Mouse (Mus musculus) R1 (cell line): ENCODE data around the gene Psma4.
A peak's percentile ranks its signal among the peaks of the same experiment; 100 is the strongest.
"Not testable (repeated sequence)": the region's sequence is repeated elsewhere in the genome, so short reads cannot be mapped to it uniquely, and the experiment has no call there.

ENCODE experiments used
- DNase-seq: peaks from one replicate; pipeline ENCODE4 v3.0.0-alpha.2; 2018; ENCODE audit warnings: low read depth, low spot score

Psma4 gene

GRCm38 (mm10) chr9:54950575-54951321, at the start of gene Psma4, which contains the start of gene AY074887:
TSS of gene Psma4 (plus strand) at chr9:54950790.
TSS of gene AY074887 (minus strand) at chr9:54950998.
- DNase-seq: peak; percentile 96

DNA sequence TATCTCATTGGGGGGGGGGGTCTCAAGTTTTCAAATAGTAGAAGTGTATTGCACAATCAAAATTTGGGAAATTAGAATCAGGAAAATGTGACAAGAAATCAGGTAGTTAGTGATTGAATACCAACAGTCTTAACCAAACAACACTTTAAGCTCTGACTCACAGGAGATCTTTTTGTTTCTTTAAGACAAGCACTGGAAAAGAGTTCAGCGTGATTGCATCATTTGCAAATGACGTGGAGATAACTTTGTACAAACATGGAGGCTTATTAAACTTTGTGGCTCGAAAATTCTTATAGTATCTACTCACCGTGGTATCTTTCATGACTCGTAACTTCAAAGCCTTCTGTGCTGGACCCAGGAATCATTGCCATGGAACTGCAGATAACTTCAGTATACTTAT, 41.1 kb upstream of the Psma4 start:
- DNase-seq: no peak

GRCm38 (mm10) chr9:54915576-54915975, 35.0 kb upstream of the Psma4 start:
- no peak for DNase-seq

DNA sequence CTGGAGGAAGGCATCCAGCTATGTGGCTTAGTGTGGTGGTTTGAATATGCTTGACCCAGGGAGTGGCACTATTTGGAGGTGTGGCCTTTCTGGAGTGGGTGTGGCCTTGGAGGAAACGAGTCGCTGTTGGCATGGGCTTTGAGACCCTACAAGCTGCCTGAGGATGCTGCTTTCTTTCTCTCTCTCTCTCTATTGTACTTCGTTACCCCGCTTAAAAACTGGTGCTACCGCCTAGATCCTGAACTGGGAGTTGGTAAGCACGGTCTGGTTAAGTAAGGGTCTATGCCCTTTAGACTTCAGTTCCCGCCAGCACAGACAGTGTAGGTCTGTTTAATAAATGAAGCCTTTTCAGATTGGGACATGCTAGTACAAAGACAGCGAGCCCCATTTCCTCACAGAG, 34.2 kb upstream of the Psma4 start:
- peak; percentile 61 for DNase-seq

DNA sequence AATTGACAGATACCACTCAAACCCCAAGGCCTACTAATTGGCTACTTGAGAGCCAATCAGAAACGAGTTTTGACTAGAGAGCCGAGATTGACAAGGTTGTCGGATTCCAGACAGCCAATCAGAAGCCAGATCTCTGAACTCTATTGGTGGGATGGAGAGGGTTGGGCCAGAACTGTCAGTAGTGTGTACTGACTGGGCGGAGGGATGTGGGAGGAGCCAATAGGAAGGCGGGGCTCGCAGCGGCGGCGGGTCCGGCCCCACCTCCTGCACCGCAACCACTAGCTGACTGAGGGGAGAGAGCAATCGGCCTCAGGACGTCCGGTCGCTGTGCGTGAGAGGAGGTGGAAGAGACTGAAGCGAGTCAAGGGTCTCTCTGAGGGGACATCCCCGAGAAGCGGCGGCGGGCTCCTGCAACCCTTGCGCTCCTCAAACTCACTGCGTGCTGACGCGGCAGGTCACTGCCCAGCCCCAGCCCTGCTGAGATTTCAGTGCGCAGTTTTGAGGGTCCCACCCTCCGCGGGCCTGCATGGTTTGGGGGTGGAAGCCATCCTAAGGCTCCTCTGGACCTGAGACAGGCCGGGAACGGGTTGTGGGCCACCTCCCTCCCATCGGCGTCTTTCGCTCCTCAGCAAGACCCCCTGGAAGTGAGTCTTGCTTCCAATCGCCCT, 33.4 kb upstream of the Psma4 start, which contains the start of gene Hykk:
Gene Hykk (plus strand): TSS at position 274 of the 668 bp plus-strand sequence.
- peak; percentile 100 for DNase-seq

- DNase-seq: no peak
Measured at GRCm38 (mm10) chr9:54918191-54918590, 32.4 kb upstream of the Psma4 start.

- no peak for DNase-seq
Measured at GRCm38 (mm10) chr9:54918781-54919180, 31.8 kb upstream of the Psma4 start.

DNA sequence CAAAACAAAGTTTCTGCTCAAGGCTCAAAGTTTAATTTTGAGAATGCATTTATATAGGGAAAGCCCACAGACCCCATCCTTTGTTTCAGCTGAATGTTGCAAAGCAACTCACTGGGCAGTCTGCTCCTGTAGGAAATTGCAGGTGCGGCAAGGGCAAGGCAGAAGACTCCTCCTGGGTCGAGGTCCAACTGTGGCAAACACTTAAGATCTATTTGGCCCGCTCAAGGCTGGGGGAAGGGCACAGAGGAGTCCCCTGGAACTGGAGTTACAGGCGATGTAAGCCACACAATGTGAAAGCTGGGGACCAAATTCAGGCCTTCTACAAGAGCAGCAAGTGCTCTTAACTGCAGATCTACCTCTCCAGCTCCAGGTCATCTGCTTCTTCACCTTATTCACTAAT, 30.6 kb upstream of the Psma4 start:
- no peak for DNase-seq

DNA sequence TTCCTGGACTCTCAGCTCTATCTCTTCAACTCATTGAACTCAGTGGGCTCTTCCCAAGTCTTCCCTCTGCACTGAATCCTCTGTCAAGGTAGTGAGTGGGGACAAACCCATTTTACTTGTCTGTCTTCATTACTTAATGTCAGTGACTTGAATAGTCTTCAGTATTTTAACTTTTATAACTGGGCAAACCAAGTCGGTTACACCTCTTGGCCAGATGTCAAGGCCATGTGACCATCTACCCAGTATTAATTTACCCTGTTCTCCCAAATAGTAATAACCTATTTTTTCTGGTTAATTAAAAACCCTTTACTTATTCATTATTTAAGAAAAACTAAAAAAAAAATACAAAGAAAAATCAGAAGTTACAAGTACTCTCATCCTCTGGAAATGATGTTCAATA, 19.8 kb upstream of the Psma4 start:
- DNase-seq: no peak

DNA sequence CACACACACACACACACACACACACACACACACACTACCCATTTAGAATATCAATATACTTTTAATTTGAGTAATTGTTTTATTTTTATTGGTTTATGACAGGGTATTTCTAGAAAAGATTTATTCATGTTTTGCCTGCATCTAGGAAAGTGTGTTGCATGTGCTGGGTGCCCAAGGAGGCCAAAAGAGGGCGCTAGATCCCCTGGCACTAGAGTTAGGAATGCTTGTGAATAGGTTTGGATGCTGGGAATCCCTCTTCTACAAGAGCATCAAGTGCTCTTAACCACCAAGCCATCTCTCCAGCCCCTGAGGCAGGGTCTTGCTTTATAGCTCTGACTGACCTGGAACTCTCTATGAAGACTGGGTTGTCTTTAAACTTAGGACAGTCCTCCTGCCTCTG, 18.8 kb upstream of the Psma4 start:
- DNase-seq: peak; percentile 69

DNA sequence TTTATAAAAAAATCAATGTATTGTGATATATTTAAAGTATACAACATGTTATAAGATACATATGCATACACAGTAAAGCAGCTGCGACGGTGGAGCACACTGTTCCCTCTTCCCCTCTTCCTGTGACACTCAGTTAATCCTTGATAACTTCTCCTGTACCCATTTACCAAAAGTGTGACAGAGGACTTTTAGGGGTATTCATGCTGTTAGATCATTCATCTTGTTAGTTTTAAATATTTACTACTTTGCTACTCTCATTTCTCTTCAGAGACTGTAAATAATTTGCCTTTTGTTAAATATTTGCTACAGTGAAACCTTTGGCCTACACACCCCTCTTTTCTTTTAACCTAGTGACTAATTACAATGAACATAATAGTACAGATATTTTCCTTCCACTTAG, 18.2 kb upstream of the Psma4 start:
- DNase-seq: no peak

DNA sequence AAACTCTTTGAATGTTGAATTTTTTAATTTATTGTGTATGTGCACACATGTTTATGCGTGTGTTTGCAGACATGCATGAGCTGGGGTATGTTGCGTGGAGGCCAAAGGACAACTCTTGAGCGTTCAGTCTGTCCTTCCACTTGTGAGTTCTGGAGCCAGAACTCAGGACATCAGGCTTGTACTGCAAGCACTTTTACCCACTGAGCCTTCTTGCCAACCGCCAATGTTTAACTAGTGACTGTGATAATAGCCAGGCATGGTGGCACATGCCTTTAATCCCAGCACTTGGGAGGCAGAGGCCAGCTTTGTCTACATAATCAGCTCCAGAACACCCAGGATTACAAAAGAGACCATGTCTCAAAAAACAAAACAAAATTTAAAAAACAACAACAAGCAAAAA, 8.5 kb upstream of the Psma4 start:
- DNase-seq: no peak

DNA sequence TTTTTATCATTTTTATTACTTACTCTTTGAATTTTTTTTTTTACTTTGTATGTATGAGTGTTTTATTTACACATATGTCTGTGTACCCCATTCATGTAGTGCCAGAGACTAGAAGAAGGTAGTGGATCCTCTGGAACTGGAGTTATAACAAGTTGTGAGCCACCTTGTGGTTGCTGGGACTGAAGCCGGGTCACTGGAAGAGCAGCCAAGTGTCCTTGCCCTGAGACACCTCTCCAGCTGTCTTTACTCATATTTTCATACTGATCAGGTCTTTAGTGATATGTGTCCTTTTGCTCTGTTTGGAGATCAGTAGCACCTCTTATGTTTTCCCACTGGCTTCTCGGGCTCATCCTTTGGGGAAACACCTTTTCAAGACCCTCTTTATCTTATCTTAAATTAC, 6.1 kb upstream of the Psma4 start:
- no peak for DNase-seq

- DNase-seq: peak; percentile 16
Measured at GRCm38 (mm10) chr9:54946256-54946655, 4.3 kb upstream of the Psma4 start.

DNA sequence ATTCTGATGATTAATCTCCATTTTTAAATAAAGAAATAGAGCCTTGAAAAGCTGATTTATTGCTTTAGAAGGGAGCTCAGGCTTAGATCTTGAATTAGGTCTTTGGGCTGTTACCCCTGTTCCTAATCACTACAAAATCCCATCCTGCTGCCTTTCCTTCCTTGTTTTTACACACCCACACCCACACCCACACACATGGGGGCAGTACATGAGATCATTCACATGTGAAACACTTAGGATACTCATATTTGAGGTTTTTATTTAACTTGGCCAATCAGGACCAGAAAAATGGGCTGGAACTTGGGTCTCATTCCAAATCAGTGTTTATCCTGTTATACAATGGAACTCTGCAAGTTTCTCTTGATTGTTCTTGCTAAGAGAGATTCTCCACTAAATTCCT, 1.1 kb upstream of the Psma4 start:
- DNase-seq: no peak

DNA sequence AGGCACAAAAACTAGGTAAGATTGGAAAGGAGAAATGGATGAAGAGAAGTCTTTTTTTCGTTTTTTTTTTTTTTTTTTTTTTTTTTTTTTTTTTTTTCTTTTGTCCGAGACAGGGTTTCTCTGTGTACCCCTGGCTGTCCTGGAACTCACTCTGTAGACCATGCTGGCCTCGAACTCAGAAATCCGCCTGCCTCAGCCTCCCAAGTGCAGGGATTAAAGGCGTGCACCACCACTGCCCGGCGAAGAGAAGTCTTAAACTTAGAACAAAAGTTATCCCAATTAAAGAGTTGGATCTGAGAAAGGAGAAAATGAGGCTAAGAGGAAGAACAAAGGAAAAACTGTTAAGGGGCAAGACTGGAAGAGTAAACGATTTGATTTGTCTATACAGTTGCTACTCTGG, 428 bp upstream of the Psma4 start:
- DNase-seq: not testable (repeated sequence)

- DNase-seq: no peak
Measured at GRCm38 (mm10) chr9:54961059-54961458, 10.5 kb downstream of the Psma4 start.

DNA sequence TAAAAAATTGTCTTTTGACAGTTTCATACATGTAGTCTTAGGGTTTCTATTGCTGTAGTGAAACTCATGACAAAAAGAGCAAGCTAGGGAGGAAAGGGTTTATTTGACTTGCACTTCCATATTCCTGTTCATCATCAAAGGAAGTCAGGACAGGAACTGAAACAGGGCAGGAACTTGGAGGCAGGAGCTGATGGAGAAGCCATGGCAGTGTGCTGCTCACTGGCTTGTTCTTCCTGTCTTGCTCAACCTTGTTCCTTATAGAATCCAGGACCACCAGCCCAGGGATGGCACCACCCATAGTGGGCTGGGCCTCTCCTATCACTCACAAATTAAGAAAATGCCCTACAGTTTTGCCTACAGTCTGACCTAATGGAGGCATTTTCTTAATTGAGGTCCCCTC, 13.1 kb downstream of the Psma4 start:
- DNase-seq: no peak

DNA sequence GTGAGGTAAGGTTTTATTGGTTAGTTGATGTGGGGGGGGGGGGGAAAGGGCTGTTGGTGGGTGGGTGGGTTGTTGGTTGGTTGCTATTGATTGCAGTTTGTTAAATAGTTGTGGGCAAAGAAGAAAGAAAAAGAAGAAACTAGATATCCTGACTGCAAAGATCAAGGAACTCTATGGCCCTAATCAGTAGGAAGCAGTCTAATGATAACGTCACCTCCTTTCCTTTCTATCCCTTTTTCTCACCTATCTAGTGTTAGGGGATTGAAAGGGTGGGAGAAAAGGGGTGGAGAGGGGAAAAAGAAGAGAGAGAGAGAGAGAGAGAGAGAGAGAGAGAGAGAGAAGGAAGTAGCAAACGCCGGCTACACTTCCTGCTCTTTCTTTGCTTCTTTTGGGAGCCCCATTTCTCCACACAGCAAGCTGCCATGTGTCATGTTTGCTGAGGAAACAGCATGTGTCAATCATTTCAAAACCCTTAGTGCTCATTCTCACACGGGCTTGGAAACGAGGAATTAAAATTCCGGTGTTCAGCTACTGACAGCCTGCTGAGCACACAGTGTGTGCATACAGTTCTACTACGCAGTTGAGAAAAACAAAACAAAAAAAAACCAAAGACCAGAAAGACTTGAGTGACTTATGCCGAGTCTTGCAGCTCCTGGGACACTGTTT, 19.5 kb downstream of the Psma4 start:
- no peak for DNase-seq

DNA sequence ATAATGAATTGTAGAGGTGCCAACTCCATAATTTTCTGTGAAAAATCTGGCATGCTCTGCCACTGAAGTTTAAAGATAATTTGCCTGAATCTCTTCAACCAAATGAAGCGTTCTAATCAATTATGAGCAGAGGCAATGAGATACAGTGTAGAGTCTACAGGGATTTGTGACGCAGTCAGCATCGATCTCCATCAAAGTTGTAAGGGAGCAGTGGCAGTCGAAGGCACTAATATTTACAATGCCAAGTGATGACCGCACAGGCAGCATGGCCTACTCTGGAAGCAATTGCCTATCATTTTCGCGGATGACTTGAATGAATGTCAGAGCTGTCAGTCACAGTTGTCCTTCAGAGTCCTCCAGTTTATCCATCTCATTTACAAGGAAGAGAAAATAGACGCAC, 30.1 kb downstream of the Psma4 start, which contains the start of gene Chrna5:
Gene Chrna5 (plus strand): TSS at position 207 of the 400 bp plus-strand sequence.
- no peak for DNase-seq

DNA sequence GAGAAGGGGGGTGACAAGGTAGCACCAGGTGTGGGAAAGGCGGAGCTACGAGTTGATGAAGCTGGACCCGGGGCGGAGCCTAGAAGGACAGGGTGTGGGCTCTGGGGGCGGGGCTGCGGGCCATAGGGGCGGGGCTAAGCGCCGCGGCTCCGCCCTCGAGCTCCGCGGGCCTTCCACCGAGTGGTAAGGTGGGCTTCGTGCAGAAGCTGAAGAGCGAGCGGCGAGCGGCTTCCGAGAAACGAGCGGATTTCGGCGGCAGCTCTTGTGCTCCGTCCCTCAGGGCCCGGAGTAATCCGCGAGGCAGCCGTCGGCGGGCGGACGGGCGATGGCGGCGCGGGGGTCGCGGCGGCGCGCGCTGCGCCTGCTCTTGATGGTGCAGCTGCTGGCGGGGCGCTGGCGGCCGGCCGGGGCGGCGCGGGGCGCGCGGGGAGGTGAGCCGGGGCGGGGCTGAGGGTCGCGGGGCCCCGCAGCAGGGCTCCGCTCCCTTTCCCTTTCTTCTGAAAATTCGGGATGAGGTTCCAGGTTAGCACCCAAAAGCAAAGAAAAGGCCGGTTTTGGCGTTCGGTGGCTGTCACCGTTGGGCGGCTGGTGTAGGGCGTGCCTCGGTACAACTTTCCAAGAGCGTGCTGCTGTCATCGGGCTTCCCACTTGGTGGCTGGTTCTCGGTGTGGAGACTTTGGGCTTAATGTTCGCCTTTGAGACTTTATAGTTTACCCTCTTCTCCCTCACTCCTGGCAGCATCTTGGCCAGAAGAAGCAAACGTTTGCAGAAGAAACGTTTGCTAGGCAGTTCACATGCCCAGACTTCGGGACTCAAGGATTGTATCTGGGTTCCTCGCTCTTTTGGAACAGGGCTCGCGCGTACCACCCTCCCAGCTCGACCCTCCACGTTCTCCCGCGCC, 31.0 kb downstream of the Psma4 start:
- peak; percentile 84 for DNase-seq

GRCm38 (mm10) chr9:54982401-54982800, 31.8 kb downstream of the Psma4 start:
- no peak for DNase-seq
